Mouse (Mus musculus): ENCODE measurements around the gene Cfap45. TPM values are rescaled to one million over a fixed set of nuclear protein-coding genes. Genes with fewer than 3 reads are reported as not detected.

The Cfap45 gene
- 0.66 and 1.2 TPM in 2 replicates for polyA plus RNA-seq (2012; rRNA removed)

GRCm38 (mm10) chr1:172520576-172521440 lies at the start of gene Cfap45:
Gene Cfap45, plus strand, starts transcription at chr1:172520801.
- no peak for DNase-seq (ENCODE audit: low spot score)

GRCm38 (mm10) chr1:172472909-172473308 lies 47.7 kb upstream of the Cfap45 start:
- no peak for DNase-seq (ENCODE audit: low spot score)

GRCm38 (mm10) chr1:172474196-172474595 lies 46.4 kb upstream of the Cfap45 start:
- no peak for DNase-seq (ENCODE audit: low spot score)

- DNase-seq (ENCODE audit: low spot score) = no peak
Measured at GRCm38 (mm10) chr1:172475054-172475741, 45.4 kb upstream of the Cfap45 start, which contains the start of gene Slamf9. Gene Slamf9, plus strand, starts transcription at chr1:172475358.

- DNase-seq (ENCODE audit: low spot score) = no peak
Measured at GRCm38 (mm10) chr1:172478020-172478419, 42.6 kb upstream of the Cfap45 start.

GRCm38 (mm10) chr1:172480376-172480775 lies 40.2 kb upstream of the Cfap45 start:
- DNase-seq (ENCODE audit: low spot score) = no peak

GRCm38 (mm10) chr1:172481111-172481510 lies 39.5 kb upstream of the Cfap45 start:
- DNase-seq (ENCODE audit: low spot score) = no peak

GRCm38 (mm10) chr1:172481540-172482280 lies 38.9 kb upstream of the Cfap45 start, which contains the start of gene Igsf9:
Gene Igsf9, plus strand, starts transcription at chr1:172481788.
- peak; percentile 68 for DNase-seq (ENCODE audit: low spot score)

- DNase-seq (ENCODE audit: low spot score) = no peak
Measured at GRCm38 (mm10) chr1:172482518-172483360, 37.9 kb upstream of the Cfap45 start.

GRCm38 (mm10) chr1:172483361-172483660 lies 37.3 kb upstream of the Cfap45 start:
- no peak for DNase-seq (ENCODE audit: low spot score)

- DNase-seq (ENCODE audit: low spot score) = no peak
Measured at GRCm38 (mm10) chr1:172484236-172484635, 36.4 kb upstream of the Cfap45 start.

GRCm38 (mm10) chr1:172484671-172485070 lies 35.9 kb upstream of the Cfap45 start:
- DNase-seq (ENCODE audit: low spot score) = no peak

GRCm38 (mm10) chr1:172485821-172486220 lies 34.8 kb upstream of the Cfap45 start:
- DNase-seq (ENCODE audit: low spot score) = no peak

GRCm38 (mm10) chr1:172486236-172486635 lies 34.4 kb upstream of the Cfap45 start:
- DNase-seq (ENCODE audit: low spot score) = no peak

GRCm38 (mm10) chr1:172486651-172487050 lies 34.0 kb upstream of the Cfap45 start:
- DNase-seq (ENCODE audit: low spot score) = no peak

- DNase-seq (ENCODE audit: low spot score) = no peak
Measured at GRCm38 (mm10) chr1:172487859-172488258, 32.7 kb upstream of the Cfap45 start.

- DNase-seq (ENCODE audit: low spot score) = no peak
Measured at GRCm38 (mm10) chr1:172488831-172489230, 31.8 kb upstream of the Cfap45 start.

GRCm38 (mm10) chr1:172489585-172490250 lies 30.9 kb upstream of the Cfap45 start:
- DNase-seq (ENCODE audit: low spot score) = no peak

GRCm38 (mm10) chr1:172490261-172490661 lies 30.3 kb upstream of the Cfap45 start:
- peak; percentile 93 for DNase-seq (ENCODE audit: low spot score)

- no peak for DNase-seq (ENCODE audit: low spot score)
Measured at GRCm38 (mm10) chr1:172492047-172492446, 28.6 kb upstream of the Cfap45 start.

GRCm38 (mm10) chr1:172493516-172493915 lies 27.1 kb upstream of the Cfap45 start:
- DNase-seq (ENCODE audit: low spot score) = no peak
